Mouse (Mus musculus): ENCODE measurements at regions not wholly inside any gene's neighbourhood (a gene's known extent, or its start where the extent isn't known, plus 50 kb on each side); places are given as distances from the start of the nearest gene placed in this dataset.

DNA sequence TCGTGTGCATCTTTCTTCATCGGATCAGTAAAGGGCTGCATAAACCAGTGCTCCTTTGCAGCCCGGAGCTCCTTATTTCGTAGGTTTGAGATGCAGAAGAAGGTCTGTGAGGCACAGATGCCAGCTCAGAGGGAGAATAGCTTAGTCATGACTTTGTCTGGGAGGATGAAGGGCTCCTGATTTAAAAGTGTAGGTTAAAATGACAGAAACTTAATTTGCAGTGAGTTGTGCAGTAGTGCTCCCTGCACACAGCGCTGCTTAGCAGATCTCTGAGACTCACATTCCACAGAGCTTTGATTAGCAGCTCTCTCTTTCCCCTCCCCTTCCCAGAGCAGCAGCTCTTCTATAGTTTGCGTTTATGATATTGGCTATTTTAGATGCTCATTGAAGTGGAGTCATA is 200.9 kb downstream of the Vrk1 start:
- no peaks in the 10 kb centered on the region for H3K9me3 ChIP-seq (replicated peaks)
- WGBS (ENCODE audit: insufficient replicate concordance): 74% methylated on average over 6 of the region's 6 CpGs
- no peaks in the 10 kb centered on the region for H3K36me3 ChIP-seq
- no peak overlapping the region for H3K27ac ChIP-seq
- ATAC-seq: no peak
- no peaks in the 10 kb centered on the region for H3K4me1 ChIP-seq
- no peak overlapping the region for H3K4me3 ChIP-seq
- H3K27me3 ChIP-seq (replicated peaks): no peaks in the 10 kb centered on the region
- H3K9ac ChIP-seq: no peak overlapping the region
- H3K4me2 ChIP-seq: no peak overlapping the region

- H3K4me1 ChIP-seq: no peaks in the 10 kb centered on the region
- no peaks in the 10 kb centered on the region for H3K36me3 ChIP-seq
- 71% methylated on average over 8 of the region's 8 CpGs for WGBS (ENCODE audit: insufficient replicate concordance)
- no peak overlapping the region for H3K9ac ChIP-seq
- no peak overlapping the region for H3K4me2 ChIP-seq
- no peak overlapping the region for H3K4me3 ChIP-seq
- no peak for ATAC-seq
- no peak overlapping the region for H3K27ac ChIP-seq
- 0 out of 2 replicates have a peak, but pooled peaks cover under 1% of the 10 kb centered on the region for H3K9me3 ChIP-seq (replicated peaks)
- H3K27me3 ChIP-seq (replicated peaks): no peaks in the 10 kb centered on the region
Measured at GRCm38 (mm10) chr12:106211488-106211887, 201.5 kb downstream of the Vrk1 start.

DNA sequence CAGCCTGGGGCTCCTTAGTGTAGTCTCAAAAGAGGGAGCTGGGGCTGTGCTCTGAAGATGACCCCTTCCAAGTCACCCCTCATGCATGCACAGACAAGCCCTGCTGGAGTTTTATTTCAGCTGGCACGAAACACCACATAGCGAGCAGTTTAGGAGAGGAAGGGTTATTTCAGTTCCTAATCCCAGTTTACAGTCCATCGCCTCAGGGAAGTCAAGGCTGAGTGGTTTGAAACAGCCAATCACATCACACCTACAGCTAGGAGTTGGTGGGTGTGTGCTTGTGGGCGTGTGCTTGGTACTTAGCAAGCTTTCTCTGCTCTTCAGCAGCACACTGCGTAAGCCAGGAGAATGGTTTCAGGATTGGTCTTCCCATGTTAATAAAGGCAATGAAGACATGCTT is 202.4 kb downstream of the Vrk1 start:
- Histone ChIP-seq H3K4me2 (no peak overlapping the region), H3K27me3 (replicated peaks) (no peaks in the 10 kb centered on the region), H3K9me3 (replicated peaks) (0 out of 2 replicates have a peak, but pooled peaks cover 3% of the 10 kb centered on the region), H3K4me3 (no peak overlapping the region), H3K36me3 (no peaks in the 10 kb centered on the region), H3K27ac (no peak overlapping the region), H3K4me1 (no peaks in the 10 kb centered on the region), H3K9ac (no peak overlapping the region)
- no peak for ATAC-seq
- 71% methylated on average over 5 of the region's 5 CpGs for WGBS (ENCODE audit: insufficient replicate concordance)

DNA sequence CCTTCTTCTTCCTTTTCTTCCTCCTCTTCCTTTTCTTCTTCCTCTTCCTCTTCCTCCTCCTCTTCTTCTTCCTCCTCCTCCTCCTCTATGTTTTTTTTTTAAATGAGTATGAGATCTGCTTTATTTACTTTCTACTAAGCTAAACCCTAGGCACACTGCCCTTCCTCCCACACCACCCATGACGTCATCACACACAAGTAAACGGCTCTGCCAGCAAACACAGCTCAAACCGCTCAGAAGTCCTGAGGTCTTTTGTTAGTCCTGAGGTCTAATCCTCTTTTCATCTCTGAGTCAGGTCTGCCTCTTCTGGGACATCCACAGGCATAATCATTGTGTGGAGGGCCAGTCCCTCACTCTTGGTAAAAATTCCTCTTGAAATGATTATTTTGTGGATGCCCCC is 210.0 kb downstream of the Vrk1 start:
- H3K4me3 ChIP-seq: no peak overlapping the region
- no peak for ATAC-seq

GRCm38 (mm10) chr12:106226276-106226675 is 216.2 kb downstream of the Vrk1 start:
- Histone ChIP-seq H3K4me3 (no peak overlapping the region), H3K4me2 (no peak overlapping the region), H3K27ac (no peak overlapping the region), H3K27me3 (replicated peaks) (no peaks in the 10 kb centered on the region), H3K36me3 (no peaks in the 10 kb centered on the region), H3K4me1 (no peaks in the 10 kb centered on the region), H3K9me3 (replicated peaks) (0 out of 2 replicates have a peak, but pooled peaks cover 4% of the 10 kb centered on the region), H3K9ac (no peak overlapping the region)
- no peak for ATAC-seq
- 42% methylated on average over 7 of the region's 7 CpGs for WGBS (ENCODE audit: insufficient replicate concordance)

More for the DNA sequence above, 210.0 kb downstream of the Vrk1 start:
- Histone ChIP-seq H3K9ac (no peak overlapping the region), H3K27ac (no peak overlapping the region), H3K4me1 (no peaks in the 10 kb centered on the region), H3K27me3 (replicated peaks) (no peaks in the 10 kb centered on the region), H3K9me3 (replicated peaks) (0 out of 2 replicates have a peak, but pooled peaks cover 3% of the 10 kb centered on the region), H3K4me2 (no peak overlapping the region), H3K36me3 (no peaks in the 10 kb centered on the region)
- 33% methylated on average over 3 of the region's 3 CpGs for WGBS (ENCODE audit: insufficient replicate concordance)

GRCm38 (mm10) chr12:106226776-106227562 is 216.9 kb downstream of the Vrk1 start:
- no peaks in the 10 kb centered on the region for H3K4me1 ChIP-seq
- no peak overlapping the region for H3K9ac ChIP-seq
- 33% methylated on average over 25 of the region's 25 CpGs for WGBS (ENCODE audit: insufficient replicate concordance)
- no peaks in the 10 kb centered on the region for H3K27me3 ChIP-seq (replicated peaks)
- H3K4me2 ChIP-seq: no peak overlapping the region
- no peak for ATAC-seq
- no peak overlapping the region for H3K27ac ChIP-seq
- H3K4me3 ChIP-seq: no peak overlapping the region
- H3K9me3 ChIP-seq (replicated peaks): 0 out of 2 replicates have a peak, but pooled peaks cover 4% of the 10 kb centered on the region
- H3K36me3 ChIP-seq: no peaks in the 10 kb centered on the region

DNA sequence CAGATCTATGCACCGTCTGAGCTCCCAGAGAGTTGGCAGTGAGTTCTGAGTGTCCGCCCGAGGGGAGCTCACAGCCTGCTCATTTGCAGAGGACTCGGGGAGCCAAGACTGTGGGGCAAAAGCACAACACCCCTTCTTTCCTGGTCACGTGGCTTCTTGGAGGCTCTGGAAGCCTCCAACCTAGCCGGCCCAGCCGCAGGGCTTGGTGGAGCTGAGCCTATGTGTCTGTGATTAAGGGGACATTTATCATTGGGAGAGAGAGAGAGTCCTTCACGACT is 217.5 kb downstream of the Vrk1 start:
- Histone ChIP-seq H3K4me2 (no peak overlapping the region), H3K27ac (no peak overlapping the region), H3K27me3 (replicated peaks) (no peaks in the 10 kb centered on the region), H3K9ac (no peak overlapping the region), H3K4me1 (no peaks in the 10 kb centered on the region), H3K9me3 (replicated peaks) (0 out of 2 replicates have a peak, but pooled peaks cover 4% of the 10 kb centered on the region), H3K4me3 (no peak overlapping the region), H3K36me3 (no peaks in the 10 kb centered on the region)
- no peak for ATAC-seq
- WGBS (ENCODE audit: insufficient replicate concordance): 35% methylated on average over 8 of the region's 8 CpGs

GRCm38 (mm10) chr12:106245178-106245840 is 235.3 kb downstream of the Vrk1 start:
- Histone ChIP-seq H3K9me3 (replicated peaks) (no peaks in the 10 kb centered on the region), H3K27me3 (replicated peaks) (no peaks in the 10 kb centered on the region), H3K4me2 (no peak overlapping the region), H3K4me1 (no peaks in the 10 kb centered on the region), H3K9ac (no peak overlapping the region), H3K27ac (no peak overlapping the region), H3K4me3 (no peak overlapping the region), H3K36me3 (no peaks in the 10 kb centered on the region)
- no peak for ATAC-seq
- whole genome bisulfite sequencing (ENCODE audit: insufficient replicate concordance): 63% methylated on average over 10 of the region's 10 CpGs

- H3K9me3 ChIP-seq (replicated peaks): no peaks in the 10 kb centered on the region
- H3K27me3 ChIP-seq (replicated peaks): no peaks in the 10 kb centered on the region
- H3K27ac ChIP-seq: no peak overlapping the region
- H3K4me2 ChIP-seq: no peak overlapping the region
- H3K4me3 ChIP-seq: no peak overlapping the region
- H3K36me3 ChIP-seq: no peaks in the 10 kb centered on the region
- WGBS (ENCODE audit: insufficient replicate concordance): 68% methylated on average over 7 of the region's 7 CpGs
- no peak overlapping the region for H3K9ac ChIP-seq
- H3K4me1 ChIP-seq: no peaks in the 10 kb centered on the region
- no peak for ATAC-seq
Measured at GRCm38 (mm10) chr12:106273591-106273990, 263.6 kb downstream of the Vrk1 start.

DNA sequence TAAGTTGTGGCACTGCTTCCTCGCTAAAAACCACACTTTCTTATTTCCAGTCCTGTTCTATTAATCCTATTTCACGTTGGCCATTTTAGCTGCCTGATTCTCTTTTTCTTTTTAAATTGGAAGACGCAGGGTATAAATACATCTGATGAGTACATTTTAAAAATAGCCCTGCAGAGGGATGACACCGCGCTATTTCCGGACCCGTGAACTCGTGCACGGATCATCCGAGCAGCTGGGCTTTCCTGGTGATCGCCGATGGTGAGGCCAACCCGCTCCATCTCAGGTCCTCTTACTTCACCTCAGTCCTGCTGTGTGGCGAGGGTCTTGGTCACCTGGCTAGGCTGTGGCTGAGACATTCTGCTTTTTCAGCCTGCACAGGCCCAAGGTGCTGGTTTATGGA is 267.9 kb downstream of the Vrk1 start:
- 83% methylated on average over 14 of the region's 14 CpGs for WGBS (ENCODE audit: insufficient replicate concordance)
- Histone ChIP-seq H3K36me3 (no peaks in the 10 kb centered on the region), H3K27me3 (replicated peaks) (no peaks in the 10 kb centered on the region), H3K4me2 (no peak overlapping the region), H3K9me3 (replicated peaks) (peaks cover 12% of the 10 kb centered on the region), H3K4me1 (no peaks in the 10 kb centered on the region), H3K27ac (no peak overlapping the region), H3K9ac (no peak overlapping the region), H3K4me3 (no peak overlapping the region)
- no peak for ATAC-seq

- no peak for ATAC-seq
- peaks cover 25% of the 10 kb centered on the region for H3K9me3 ChIP-seq (replicated peaks)
- H3K4me1 ChIP-seq: no peaks in the 10 kb centered on the region
- H3K36me3 ChIP-seq: no peaks in the 10 kb centered on the region
- no peak overlapping the region for H3K4me2 ChIP-seq
- H3K27me3 ChIP-seq (replicated peaks): no peaks in the 10 kb centered on the region
- H3K27ac ChIP-seq: no peak overlapping the region
- no peak overlapping the region for H3K4me3 ChIP-seq
- WGBS (ENCODE audit: insufficient replicate concordance): 43% methylated on average over 16 of the region's 16 CpGs
- H3K9ac ChIP-seq: no peak overlapping the region
Measured at GRCm38 (mm10) chr12:106282491-106283106, 272.6 kb downstream of the Vrk1 start.

DNA sequence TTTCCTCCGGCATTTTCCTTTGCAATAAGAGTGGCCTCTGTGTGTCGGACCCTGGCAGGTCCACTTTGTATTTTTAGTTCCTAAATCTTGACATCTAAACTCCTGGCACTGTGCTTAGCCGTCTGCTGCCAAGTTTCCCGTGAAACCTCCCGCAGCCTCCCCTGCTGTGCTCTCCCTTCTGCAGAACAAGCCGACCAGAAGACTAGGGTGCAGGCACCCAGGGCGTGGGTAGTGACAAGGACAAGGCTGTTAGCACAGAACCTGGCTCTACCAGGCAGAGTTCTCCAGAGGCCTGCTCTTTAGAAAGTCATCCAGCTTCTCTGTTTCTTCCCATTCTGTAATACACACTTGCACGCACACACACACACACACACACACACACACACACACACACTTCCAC is 274.8 kb downstream of the Vrk1 start:
- no peak overlapping the region for H3K9ac ChIP-seq
- WGBS (ENCODE audit: insufficient replicate concordance): 71% methylated on average over 8 of the region's 8 CpGs
- no peak overlapping the region for H3K4me2 ChIP-seq

More for the DNA sequence above, 274.8 kb downstream of the Vrk1 start:
- ATAC-seq: no peak
- Histone ChIP-seq H3K9me3 (replicated peaks) (peaks cover 25% of the 10 kb centered on the region), H3K4me1 (no peaks in the 10 kb centered on the region), H3K36me3 (no peaks in the 10 kb centered on the region), H3K27me3 (replicated peaks) (no peaks in the 10 kb centered on the region), H3K27ac (no peak overlapping the region), H3K4me3 (no peak overlapping the region)
